Mouse (Mus musculus) embryonic fibroblast, embryonic 13.5 days (primary cell): Measurements from ENCODE around the gene Arid5b.

Experiments used
- CTCF ChIP-seq: IDR thresholded peaks from 2 replicates; pipeline ENCODE4 v1.5.1; 2011; ENCODE audit warnings: mild to moderate bottlenecking, control low read depth, low read length, moderate library complexity, borderline replicate concordance; ENCODE audit not compliant: insufficient read depth
- POLR2A ChIP-seq: IDR thresholded peaks from 2 replicates; pipeline ENCODE4 v1.6.1; 2011; ENCODE audit warnings: low read depth, mild to moderate bottlenecking, control low read depth, low read length, moderate library complexity

- TF ChIP-seq CTCF (no peak), POLR2A (no peak)
These were observed 156.6 kb downstream of the Arid5b start for GRCm38 (mm10) chr10:68121960-68122359.
